Mouse (Mus musculus): ENCODE results near the gene Espl1.

GRCm38 (mm10) chr15:102271441-102271840, 24.6 kb upstream of the Espl1 start:
- TF ChIP-seq CTCF (IDR thresholded peaks at IDR 0.05; ENCODE audit: insufficient read depth, low read depth, low read length) (no peak), POLR2A (IDR thresholded peaks at IDR 0.05; ENCODE audit: insufficient read depth, low read depth, low read length) (no peak)
